Mouse (Mus musculus) liver, embryonic 15.5 days (tissue): Measurements from ENCODE around the gene Irf8. TPM values are rescaled to one million over a fixed set of nuclear protein-coding genes. Genes with fewer than 3 reads are reported as not detected.
"Not testable (repeated sequence)": the region's sequence is repeated elsewhere in the genome, so short reads cannot be mapped to it uniquely, and the experiment has no call there.

Experiments used
- ATAC-seq: fragments of 200-750 bp; cut with Nextera tagmentation; 2 replicates; pipeline ENCODE4 v1.8.0; 2017; ENCODE audit warnings: moderate number of reproducible peaks, mild to moderate bottlenecking, moderate library complexity; ENCODE audit not compliant: insufficient read depth
- H3K27ac ChIP-seq: fragments of 300-500 bp; sonication (generic); replicated peaks from 2 replicates; pipeline ENCODE4 v1.5.1; 2015; ENCODE audit warnings: mild to moderate bottlenecking, inconsistent platforms
- H3K27me3 ChIP-seq: fragments of 300-500 bp; sonication (generic); 2 replicates; pipeline ENCODE4 v1.6.1; 2015; ENCODE audit warnings: mild to moderate bottlenecking, inconsistent platforms
- H3K36me3 ChIP-seq: fragments of 300-500 bp; sonication (generic); replicated peaks from 2 replicates; pipeline ENCODE4 v1.6.1; 2015; ENCODE audit warnings: moderate library complexity, mild to moderate bottlenecking, inconsistent platforms
- H3K4me1 ChIP-seq: fragments of 300-500 bp; sonication (generic); replicated peaks from 2 replicates; pipeline ENCODE4 v1.6.1; 2015; ENCODE audit warnings: inconsistent platforms
- H3K4me2 ChIP-seq: fragments of 300-500 bp; sonication (generic); 2 replicates; pipeline ENCODE4 v1.6.1; 2015; ENCODE audit warnings: moderate library complexity, mild to moderate bottlenecking, inconsistent platforms
- H3K4me3 ChIP-seq: fragments of 300-500 bp; sonication (generic); replicated peaks from 2 replicates; pipeline ENCODE4 v1.5.1; 2015; ENCODE audit warnings: mild to moderate bottlenecking, inconsistent platforms
- H3K9ac ChIP-seq: fragments of 300-500 bp; sonication (generic); 2 replicates; pipeline ENCODE4 v1.6.1; 2015; ENCODE audit warnings: moderate library complexity, mild to moderate bottlenecking, inconsistent platforms
- H3K9me3 ChIP-seq: fragments of 300-500 bp; sonication (generic); replicated peaks from 2 replicates; pipeline ENCODE4 v1.6.1; 2016; ENCODE audit warnings: inconsistent platforms
- WGBS: fragments of 180-500 bp; shearing (Covaris S2); methylation state at CpG from one replicate; pipeline ENCODE4 v1.1.7; 2015; ENCODE audit warnings: mixed read lengths; ENCODE audit not compliant: insufficient replicate concordance; 5-methylcytosine and 5-hydroxymethylcytosine counted together
- polyA plus RNA-seq: library from polyadenylated mRNA; unstranded; fragments of >200 nt; fragmentation: Nextera tagmentation; extraction: Ambion mirVana; gene quantifications from 2 replicates; pipeline ENCODE4 v1.2.1, GENCODE M21; 2015

The Irf8 gene
- polyA plus RNA-seq, 1 experiment from 2014 or later: 17.4 TPM

- ATAC-seq, H3K9ac ChIP-seq, H3K4me3 ChIP-seq, H3K36me3 ChIP-seq, H3K9me3 ChIP-seq, H3K27ac ChIP-seq, H3K4me2 ChIP-seq: not testable (repeated sequence)
- Histone ChIP-seq H3K4me1 (peaks cover 10% of the 10 kb centered on the region; the same call in 1 of the 2 replicates), H3K27me3 (peaks cover 19% of the 10 kb centered on the region)
- WGBS: 43% methylated on average over 6 of the region's 6 CpGs
Measured at GRCm38 (mm10) chr8:120803661-120804375, 67.7 kb downstream of the Irf8 start.

- WGBS: 55% methylated on average over 3 of the region's 3 CpGs
- no peak for ATAC-seq
- Histone ChIP-seq H3K36me3 (no peaks in the 10 kb centered on the region), H3K4me2 (no peak overlapping the region), H3K4me1 (peaks cover 10% of the 10 kb centered on the region; the same call in 1 of the 2 replicates), H3K27me3 (peaks cover 19% of the 10 kb centered on the region), H3K9me3 (no peaks in the 10 kb centered on the region), H3K9ac (no peak overlapping the region), H3K27ac (no peak overlapping the region), H3K4me3 (no peak overlapping the region)
Measured at GRCm38 (mm10) chr8:120804741-120805140, 68.6 kb downstream of the Irf8 start.

Other genes with a start within 250 kb of the Irf8 start
- 50.1 and 52.3 TPM in 2 replicates for gene Gins2, start 147.1 kb upstream of the Irf8 start, polyA plus RNA-seq
- 0.92 and 1.2 TPM in 2 replicates for gene 1190005I06Rik, start 88.7 kb upstream of the Irf8 start, polyA plus RNA-seq
- 0.35 and 0.64 TPM in 2 replicates for gene Gm27021, start 68.3 kb upstream of the Irf8 start, polyA plus RNA-seq
- 638 and 673 TPM in 2 replicates for gene Cox4i1, start 68.1 kb upstream of the Irf8 start, polyA plus RNA-seq
- gene Emc8, start 67.8 kb upstream of the Irf8 start, polyA plus RNA-seq: 100 and 104 TPM in 2 replicates